Comparison of ENCODE assay signal across 19 mouse cellular contexts in genomic region chr15:51324211-51324610, GRCm38 (mm10).
"Had no signal": no experiment of that assay in that cellular context is flagged by ENCODE, and none has a peak within 500 bp of the region (broad histone marks: within the 10 kb centered on the region; RNA-seq: fewer than 3 reads in every experiment).

No protein-coding gene starts in this region.

- H3K9me3 ChIP-seq: lung, embryonic 15.5 days; midbrain, embryonic 13.5 days; midbrain, embryonic 15.5 days; neural tube, embryonic 12.5 days had no signal

- H3K27me3 ChIP-seq: lung, embryonic 15.5 days; megakaryocyte, embryonic 14.5 days; midbrain, embryonic 13.5 days; midbrain, embryonic 15.5 days; neural tube, embryonic 12.5 days had no signal

- ATAC-seq: lung, postnatal 0 days; midbrain, embryonic 13.5 days; midbrain, embryonic 15.5 days had no signal

- H3K4me1 ChIP-seq: lung, embryonic 15.5 days; megakaryocyte, embryonic 14.5 days; midbrain, embryonic 13.5 days; midbrain, embryonic 15.5 days; neural tube, embryonic 12.5 days had no signal

- DNase-seq: lung, adult 2 months; lung, postnatal 14 days; lung, postnatal 36 days; retina, postnatal 1 day; right cerebral cortex, adult 18-20 months; right cerebral cortex, postnatal 25 days; right cerebral cortex, postnatal 4 days; spleen, adult 18-20 months; thymus, adult 18-20 months; thymus, postnatal 14 days; thymus, postnatal 36 days had no signal

- H3K4me3 ChIP-seq: lung, embryonic 15.5 days; megakaryocyte, embryonic 14.5 days; midbrain, embryonic 13.5 days; midbrain, embryonic 15.5 days; neural tube, embryonic 12.5 days had no signal

- H3K36me3 ChIP-seq: lung, embryonic 15.5 days; midbrain, embryonic 13.5 days; midbrain, embryonic 15.5 days; neural tube, embryonic 12.5 days had no signal

- H3K4me2 ChIP-seq: lung, embryonic 15.5 days; midbrain, embryonic 11.5 days; midbrain, embryonic 13.5 days; midbrain, embryonic 15.5 days; neural tube, embryonic 12.5 days had no signal

- H3K9ac ChIP-seq: lung, embryonic 15.5 days; midbrain, embryonic 13.5 days; midbrain, embryonic 15.5 days; neural tube, embryonic 12.5 days had no signal

- H3K27ac ChIP-seq: lung, embryonic 15.5 days; macrophage; midbrain, embryonic 13.5 days; midbrain, embryonic 15.5 days; neural tube, embryonic 12.5 days had no signal
